Mouse (Mus musculus): ENCODE measurements around the gene Esr2.
A peak's percentile ranks its signal among the peaks of the same experiment; 100 is the strongest.
"Not testable (repeated sequence)": the region's sequence is repeated elsewhere in the genome, so short reads cannot be mapped to it uniquely, and the experiment has no call there.

Gene Esr2

DNA sequence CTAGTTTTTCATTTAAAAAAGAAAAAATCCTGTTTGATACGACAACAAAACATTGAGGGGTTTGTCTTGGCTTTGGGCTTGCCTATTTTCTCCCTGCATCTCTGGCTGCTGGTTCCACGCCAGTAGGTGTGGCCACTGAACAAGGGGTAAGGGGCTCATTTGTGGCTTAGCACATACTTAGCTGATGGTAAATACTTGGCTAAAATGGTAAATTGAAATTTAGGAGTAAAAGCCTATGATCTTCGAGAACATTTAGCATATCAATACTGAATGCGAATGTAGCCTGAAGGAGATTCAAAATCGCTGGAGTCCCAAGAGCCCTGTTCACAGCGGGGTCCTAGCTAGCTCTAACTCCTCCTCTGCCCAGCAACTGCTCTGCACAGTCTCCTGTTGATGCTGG is 40.4 kb downstream of the Esr2 start:
- no peak for DNase-seq

DNA sequence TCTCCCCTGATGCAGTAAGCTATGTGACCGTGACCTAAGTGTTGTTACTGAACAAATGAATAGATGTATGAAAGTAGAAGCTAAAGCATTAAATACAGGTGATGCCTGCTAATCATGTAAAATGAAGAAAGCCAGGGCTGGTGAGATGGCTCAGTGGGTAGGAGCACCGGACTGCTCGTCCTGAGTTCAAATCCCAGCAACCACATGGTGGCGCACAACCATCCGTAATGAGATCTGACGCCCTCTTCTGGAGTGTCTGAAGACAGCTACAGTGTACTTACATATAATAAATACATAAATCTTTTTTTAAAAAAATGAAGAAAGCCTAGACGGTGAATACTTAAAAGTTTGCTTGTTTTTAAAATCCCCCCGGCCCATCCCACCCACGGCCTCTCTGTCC is 44.0 kb downstream of the Esr2 start:
- DNase-seq: not testable (repeated sequence)

DNA sequence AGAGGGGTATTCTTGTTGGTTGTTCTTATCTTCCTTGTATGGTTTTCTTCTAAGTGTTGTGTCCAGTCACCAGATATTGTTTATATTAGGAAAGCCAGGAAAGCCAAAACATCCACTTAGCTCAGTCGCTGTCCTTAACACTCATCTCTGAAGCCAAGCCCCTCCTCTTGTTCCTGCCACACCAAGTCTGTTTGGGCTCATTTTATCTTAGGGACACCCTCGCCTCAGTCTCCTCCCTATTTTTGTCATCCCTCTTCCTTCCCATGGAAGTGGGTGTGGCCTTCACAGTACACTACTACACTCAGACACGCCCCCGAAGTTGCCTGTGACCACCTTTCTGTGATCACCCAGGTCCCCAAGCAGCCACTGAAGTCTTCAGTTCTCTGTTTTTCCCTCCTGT is 44.5 kb downstream of the Esr2 start:
- no peak for DNase-seq

DNA sequence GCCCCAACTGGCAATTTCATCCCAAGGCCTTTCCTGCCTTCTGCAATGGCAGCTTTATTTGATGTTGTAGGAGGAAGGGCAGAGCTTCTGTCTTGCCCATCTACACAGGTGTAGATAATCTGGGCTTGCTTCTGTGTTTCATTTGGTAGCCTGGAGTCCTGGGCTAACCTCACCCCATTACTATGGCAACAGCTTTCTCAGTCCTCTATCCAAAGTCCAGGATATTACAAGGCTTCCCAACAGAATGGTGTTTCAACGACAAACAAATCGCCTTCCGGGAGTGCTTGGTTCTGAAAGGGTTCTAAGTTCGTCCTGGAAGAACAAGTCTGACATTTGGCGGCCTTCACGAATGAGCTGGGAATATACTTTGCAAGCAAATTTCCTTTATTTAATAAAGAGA is 46.2 kb downstream of the Esr2 start:
- DNase-seq: no peak

DNA sequence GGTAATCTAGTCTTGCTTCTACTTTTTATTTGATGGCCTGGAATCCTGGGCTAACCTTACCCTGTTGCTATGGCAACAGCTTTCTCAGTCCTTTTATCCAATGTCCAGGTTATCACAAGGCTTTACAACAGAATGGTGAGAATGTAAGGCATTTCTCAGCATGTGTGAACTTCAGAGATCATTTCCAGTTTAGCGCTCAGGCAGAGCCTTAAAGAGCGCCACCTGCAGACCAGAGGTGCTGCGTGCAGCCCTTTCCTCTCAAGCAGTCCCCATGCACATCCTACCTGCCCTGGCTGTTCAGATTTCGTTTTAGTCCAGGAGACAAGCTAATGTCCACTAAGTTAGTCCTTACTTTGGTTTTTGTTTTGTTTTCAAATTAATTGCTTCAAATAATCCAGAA is 46.8 kb downstream of the Esr2 start:
- DNase-seq: no peak

DNA sequence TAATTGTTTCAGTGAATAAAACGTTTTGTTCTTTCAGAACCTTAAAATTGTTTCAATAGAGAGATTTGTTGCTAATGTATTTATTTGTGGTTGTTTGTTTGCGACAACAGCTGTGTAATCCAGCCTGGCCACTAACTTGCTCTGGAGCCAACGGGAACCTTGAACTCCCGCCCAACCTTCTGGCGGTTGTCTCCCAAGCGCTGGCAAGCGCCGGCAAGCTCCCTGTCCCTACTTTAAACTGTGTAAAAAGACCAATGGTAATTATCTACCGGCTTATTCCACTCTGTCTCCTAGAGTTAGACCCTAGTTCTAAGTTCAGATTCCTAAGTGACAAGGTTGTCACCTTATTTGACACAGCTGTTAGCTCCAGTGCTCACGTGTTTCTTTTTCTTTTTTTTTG is 48.2 kb downstream of the Esr2 start:
- DNase-seq: no peak

DNA sequence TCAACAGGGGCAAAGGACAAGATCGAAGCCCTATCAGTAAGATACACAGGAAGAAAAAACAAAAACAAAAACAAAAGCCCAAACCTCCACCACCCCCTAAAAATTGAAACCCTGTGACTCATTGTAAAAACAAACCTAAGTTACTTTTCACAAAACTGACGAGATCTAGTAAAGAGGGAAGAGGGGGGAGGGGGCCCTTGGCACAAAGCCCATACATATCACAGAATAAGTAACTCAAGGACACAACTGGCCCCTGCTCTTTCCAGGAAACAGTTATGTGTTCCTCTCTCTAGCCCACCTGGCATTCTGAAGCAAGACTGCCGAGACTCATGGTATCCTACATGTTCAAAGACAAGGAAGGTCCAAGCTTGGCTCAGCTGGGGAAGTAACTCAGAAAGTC is 48.8 kb downstream of the Esr2 start:
- DNase-seq: no peak

DNA sequence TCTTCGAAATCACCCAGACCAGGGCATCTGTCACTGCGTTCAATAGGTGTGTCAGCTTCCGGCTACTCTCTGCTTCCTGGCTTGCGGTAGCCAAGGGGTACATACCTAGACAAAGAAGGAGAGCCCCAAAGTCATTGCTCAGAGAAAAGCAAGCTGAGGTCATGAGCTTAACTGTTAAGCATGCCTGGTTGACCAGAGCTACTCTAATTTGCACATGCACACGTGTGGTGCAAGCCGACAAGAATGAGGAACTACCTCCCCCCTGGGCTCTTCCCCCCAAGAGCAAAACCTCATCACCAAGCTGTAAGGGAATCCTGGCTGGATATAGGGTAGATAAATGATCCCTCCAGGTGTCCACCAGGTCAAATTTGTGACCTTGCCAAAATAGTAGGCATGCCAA is 53.8 kb downstream of the Esr2 start:
- DNase-seq: no peak

DNA sequence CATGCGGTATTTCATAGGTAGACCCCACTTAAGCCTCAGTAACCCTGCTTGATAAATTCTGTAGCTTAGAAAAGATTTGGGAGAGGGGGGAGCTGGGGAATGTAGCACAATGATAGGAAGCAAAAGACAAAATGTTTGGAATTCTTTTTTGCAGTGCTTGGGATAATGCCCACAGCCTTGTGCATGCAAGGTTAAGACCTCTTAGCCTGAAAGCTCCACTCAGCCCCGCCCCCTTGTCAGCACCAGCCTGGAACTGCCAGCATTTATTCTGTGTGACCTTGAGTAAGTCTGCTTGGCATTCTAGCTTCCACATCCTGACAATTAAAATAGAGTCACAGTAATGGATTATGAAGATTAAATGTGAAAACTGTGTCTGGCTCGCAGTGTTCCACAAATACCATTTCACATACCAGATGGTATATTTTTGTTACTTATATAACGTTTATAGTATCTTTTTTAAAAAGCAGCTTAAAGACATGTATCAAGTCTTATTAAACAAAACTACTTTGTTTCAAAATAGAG is 59.4 kb downstream of the Esr2 start:
- DNase-seq: peak; percentile 14

DNA sequence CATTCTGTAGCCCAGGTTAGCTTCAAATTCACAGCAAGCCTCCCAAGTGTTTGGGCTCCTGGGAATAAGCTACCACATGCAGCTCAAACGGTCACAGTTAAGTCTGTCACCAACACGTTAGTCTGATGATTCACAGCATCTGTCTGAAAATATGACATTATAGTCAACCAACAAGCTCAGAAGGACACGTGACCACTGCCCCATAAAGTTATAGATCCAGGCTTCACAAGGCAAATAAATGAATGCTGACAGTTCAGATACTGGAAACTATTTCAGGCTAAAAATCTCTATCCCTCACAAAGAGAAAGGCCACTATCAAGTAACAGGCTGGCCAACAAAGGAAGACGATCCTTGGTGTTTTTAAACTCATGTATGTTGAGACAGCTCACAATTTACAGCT is 60.5 kb downstream of the Esr2 start:
- no peak for DNase-seq

DNA sequence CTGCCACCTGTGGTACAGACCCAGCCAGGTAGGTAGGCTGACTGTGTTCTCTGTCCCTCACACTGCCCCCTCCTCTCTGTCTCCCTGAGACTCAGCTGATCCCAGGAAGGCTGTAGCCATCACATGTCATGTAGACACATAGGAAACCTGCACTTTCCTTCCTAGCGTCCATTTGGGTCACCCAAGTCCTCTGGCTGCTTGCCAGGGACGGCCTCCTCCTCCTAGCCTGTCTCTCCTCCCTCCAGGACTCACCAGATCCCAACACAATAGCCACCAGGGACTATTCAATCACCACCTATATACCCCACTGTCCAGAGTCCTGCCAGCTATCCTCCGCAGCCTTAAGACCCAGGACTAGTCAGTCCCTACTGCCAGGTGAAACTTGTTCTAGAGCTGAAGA is 66.0 kb downstream of the Esr2 start:
- DNase-seq: no peak

DNA sequence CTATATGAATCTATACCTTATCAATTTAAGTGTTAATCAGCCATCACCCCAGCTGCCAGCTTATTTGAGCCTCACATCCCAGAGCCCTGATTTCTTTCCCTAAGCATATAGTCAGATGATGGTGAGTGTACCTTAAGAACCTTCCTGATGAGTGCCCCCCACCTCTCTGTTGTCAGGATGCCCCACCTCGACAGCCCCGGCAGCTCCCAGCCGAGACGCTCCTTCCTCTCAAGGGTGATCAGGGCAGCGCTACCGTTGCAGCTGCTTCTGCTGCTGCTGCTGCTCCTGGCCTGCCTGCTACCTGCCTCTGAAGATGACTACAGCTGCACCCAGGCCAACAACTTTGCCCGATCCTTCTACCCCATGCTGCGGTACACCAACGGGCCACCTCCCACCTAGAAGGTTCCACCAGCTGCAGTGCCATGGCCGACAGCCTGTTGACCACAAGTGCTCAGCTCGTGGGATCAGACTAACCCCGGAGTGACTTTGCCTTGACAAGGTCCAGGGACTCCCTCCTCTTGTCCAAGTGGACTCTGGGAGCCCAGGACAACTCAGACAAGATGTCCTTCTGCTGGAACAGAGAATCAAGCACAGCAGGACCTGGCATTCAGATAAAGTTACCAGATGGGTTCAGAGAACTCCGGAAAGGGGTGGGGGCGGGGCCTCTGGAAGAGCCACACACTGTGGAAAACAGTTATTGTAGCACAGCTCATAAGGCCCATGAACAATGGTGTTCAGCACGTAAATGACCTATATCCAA is 67.2 kb downstream of the Esr2 start:
- DNase-seq: no peak

DNA sequence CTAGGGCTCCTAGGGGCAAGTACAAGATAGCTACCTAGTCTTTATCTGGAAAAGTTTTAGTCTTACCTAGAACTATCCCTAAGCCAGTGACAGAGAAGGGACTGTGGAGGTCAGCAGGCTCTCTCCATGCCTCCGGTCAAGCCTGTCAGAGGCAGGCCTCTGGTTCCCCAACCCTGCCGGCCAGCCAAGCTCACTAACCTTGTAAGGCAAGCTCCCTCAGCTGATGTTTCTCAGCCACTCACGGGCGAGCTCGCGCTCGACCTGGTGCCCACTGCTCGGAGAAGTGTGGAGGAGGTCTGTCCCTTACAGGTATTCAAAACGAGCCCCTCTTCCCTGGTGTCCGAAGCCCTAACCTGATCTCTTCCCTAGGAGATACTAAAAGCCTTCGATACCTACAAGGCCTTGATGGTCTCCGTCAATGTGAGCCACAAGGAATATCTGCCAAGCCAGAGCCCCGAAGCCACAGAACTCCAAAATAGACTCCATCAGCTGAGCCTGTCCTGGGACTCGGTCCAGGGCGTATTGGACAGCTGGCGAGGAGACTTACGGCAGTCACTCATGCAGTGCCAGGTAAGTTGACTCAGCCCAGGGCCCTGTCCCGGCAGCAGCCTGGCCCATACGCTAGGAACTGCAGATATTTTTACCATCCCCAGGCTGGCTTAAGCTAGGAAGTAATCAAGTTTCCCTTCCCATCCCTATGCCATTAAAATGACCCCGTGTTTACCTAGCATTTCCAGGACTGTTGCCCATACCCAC is 72.3 kb downstream of the Esr2 start:
- no peak for DNase-seq

DNA sequence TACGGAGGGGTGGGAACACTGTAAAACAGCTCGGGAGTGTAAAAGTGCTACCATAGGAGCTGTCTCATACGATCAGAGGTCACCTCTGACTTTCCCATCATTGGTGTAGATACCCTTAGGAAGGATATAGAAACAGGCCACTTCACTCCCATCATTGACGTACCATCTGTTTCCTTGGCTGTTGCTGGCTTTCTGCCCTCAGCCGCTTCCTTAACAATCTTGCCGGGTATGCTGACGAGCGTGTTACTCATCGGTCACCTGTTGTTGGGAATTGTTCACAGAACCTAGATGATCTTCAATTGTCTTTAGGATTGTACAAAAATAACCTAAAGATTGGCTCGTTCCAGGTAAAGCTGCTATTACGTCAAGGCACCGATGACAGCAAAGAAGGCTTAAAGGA is 74.4 kb downstream of the Esr2 start:
- peak; percentile 60 for DNase-seq

DNA sequence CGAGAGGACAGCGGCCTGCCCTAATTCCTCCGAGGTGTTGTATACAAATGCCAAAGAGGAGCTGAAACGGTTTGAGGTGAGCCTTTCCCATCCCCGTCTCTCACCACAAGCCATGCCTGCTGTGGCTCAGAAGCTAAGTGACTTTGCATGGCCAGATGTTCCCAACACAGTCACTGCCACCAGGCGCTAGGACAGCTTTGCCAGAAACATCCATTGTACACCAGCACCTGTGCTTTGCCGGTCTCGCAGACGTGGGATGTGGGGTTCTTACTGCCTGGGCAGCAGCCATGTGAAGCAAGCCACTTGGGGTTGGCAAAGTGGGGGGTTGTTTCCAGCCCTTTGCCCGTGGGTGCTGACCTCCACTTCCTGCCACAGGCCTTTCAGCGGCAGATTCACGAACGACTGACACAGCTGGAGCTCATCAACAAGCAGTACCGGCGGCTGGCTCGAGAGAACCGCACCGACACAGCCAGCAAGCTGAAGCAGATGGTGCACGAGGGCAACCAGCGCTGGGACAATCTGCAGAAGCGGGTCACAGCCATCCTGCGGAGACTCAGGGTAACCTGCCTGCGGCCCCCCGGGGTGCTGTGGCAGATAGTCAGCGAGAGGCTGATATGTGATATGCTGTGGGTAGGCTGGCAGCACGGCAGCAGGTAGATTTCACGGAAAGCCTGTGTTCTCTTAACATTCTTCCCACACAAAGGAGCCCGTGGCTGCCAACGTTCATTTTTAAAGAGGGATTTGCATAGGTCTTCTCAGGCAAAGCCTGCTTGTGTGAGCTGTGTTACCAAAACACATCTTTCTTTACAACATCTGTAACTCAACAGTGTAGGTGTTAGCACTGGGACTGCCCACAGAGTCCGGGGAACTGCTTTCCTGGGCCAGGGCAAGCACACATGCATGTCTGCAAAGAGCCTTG is 81.7 kb downstream of the Esr2 start:
- DNase-seq: peak; percentile 30

DNA sequence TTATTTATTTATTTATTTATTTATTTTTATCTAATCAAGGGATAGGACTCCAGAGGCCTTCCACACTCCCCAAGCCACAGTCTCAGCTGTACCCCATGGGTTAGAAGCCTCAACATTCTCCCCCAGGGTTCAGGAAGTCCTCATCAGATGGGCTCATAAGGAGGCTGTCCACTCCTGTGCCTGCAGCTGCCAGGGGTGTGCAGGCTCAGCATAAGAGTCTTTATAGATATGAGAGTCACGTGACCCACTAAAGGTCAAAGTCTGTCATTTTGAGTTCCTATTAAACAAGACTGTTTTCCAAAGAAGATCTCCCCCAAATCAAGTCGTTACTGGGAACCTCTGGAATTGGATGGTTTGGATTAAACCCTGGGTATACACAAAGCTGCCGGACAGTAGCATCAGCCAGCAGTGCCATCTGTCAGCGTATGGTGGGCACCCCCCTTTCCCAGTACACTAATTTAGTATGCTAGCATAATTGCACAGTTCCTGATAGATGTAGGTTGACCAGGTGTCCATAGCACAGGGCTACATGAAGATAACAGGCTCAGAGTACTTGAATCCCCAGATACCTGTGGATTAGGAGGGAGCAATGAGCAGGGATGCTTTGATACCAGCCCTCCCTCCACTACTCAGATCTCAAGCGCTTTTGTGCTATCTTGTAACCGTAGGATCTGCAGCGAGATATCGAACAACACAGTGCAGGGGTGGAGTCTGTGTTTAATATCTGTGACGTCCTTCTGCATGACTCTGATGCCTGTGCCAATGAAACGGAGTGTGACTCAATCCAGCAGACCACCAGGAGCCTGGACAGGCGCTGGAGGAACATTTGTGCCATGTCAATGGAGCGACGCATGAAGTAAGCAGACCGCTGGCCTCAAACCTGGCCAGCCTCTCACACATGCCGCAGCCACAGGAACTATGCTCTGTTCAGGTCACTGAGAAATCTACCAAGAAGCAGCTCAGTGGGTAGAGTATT is 83.2 kb downstream of the Esr2 start:
- DNase-seq: no peak

DNA sequence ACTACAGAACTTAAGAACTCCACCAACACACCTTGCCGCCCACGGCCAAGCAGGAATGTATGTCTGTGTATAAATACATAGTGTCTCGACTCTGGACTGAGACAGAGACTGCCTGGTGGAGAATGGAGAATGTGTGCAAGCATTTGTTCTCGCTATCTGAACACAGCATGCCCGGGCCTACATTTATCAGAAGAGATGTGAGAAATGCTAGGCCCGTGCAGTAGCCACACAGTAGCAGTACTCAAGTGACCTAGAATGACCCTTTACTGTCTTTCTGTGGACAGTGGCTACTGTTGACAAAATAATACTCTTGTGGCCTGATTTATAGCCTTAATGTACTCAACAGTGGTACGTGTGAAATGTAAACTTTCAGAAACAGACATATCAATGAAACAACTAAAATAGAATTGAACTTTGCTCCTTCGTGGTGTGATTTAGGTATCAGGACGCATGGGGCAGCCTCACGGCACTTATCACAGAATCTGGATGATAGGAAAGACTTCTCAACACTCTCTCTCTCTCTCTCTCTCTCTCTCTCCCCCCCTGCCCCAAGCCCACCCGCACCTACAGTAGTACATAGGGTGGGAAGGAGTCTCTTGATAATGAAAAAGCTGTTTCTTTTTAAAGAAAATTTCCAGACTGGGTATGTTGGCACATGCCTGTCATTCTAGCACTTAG is 84.1 kb downstream of the Esr2 start:
- DNase-seq: no peak

DNA sequence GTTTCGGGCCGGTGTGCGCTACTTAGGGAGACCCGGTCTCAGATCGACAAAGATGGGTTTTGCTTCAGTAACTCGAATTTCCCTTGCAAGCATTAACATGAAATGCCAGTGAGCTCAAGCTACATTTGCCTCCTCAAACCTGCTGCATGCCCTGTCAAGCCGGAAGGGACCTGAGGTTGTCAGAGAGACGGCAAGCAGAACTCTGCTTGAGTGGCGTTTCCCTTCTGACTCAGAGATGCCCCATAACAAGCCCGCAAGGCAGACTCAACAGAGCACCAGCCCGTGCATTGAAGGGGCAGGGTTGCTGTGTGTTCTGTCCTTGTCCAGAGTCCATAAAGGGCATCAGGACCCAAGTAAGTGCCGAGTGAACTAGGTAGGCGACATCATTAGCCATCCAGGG is 90.0 kb downstream of the Esr2 start:
- DNase-seq: no peak

DNA sequence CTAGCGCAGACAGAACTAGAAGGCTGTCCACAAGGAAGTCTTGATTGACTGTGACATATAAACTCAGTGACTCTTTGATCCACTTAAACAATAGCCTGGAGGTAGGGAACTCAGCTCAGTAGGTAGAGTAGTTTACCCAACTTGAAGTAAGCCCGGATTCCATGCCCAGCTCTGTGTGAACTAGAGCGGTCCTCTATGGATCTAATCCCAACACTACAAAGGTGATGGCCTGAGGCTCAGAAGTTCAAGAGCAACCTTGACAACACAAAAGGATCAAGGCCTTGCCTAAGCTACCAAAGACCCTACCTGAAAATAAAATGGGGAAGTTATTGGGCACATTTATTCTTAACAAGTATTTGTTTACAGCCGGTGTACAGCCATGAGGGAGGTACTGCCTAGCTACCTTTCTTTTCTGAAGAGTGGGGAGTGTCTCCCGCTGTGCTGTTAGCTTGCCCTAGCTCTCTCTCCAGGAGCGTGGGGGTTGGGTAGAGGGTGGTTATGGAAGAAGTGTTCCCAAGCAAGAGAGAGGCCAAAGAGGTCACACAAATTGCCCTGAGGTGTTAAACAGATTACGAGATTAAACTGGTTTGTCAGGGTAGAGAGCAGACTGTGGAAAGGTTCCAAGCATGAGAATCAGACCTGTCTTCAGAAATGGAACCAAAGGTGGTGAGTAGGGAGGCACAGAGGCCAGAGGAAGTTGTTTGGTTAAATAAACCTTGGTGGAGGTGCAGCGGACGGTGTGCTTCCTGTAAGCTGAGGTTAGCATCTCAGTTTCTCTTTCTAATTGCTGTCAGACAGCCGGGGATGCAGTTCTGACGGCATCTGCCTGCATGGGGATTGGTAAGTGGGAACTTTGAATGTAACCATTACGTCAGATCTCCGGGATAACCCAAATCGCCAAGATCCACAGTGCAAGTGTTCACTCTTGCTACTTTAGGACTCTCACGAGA is 90.8 kb downstream of the Esr2 start:
- no peak for DNase-seq

DNA sequence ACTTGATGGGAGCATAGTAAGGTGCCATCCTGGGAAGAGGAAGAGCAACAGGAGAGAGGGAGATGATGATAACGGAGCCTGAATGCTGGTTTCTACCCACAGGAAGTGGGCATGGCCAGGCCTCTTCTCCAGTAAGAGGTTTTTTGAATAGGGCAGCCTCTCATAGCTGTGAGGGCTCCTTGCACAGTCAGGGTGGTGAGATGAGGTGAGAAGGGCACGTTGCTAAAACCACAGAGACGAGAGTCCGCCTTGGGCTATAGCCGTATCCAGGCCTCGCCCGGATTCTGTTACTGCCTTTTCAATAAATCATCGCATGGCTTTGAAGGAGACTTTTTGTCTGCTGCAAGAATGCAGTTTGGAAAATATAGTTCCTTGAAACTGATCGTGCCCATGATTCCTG is 92.0 kb downstream of the Esr2 start:
- no peak for DNase-seq

Data from right cerebral cortex, adult 18-20 months (tissue).